Mouse (Mus musculus): ENCODE measurements at regions not wholly inside any gene's neighbourhood (a gene's known extent, or its start where the extent isn't known, plus 50 kb on each side); places are given as distances from the start of the nearest gene placed in this dataset.

- no peak for DNase-seq (ENCODE audit: low spot score)
These were observed 246.9 kb upstream of the Gm5148 start for GRCm38 (mm10) chr3:37971240-37971639.

GRCm38 (mm10) chr3:37968654-37969053 is 244.4 kb upstream of the Gm5148 start:
- no peak for DNase-seq (ENCODE audit: low spot score)

GRCm38 (mm10) chr3:37965221-37965620 is 240.9 kb upstream of the Gm5148 start:
- no peak for DNase-seq (ENCODE audit: low spot score)

- no peak for DNase-seq (ENCODE audit: low spot score)
These were observed 239.8 kb upstream of the Gm5148 start for GRCm38 (mm10) chr3:37964083-37964482.

- DNase-seq (ENCODE audit: low spot score), result no peak
These were observed 238.5 kb upstream of the Gm5148 start for GRCm38 (mm10) chr3:37962811-37963210.

GRCm38 (mm10) chr3:37962043-37962810 is 237.9 kb upstream of the Gm5148 start:
- DNase-seq (ENCODE audit: low spot score), result no peak

- DNase-seq (ENCODE audit: low spot score), result no peak
These were observed 234.2 kb upstream of the Gm5148 start for GRCm38 (mm10) chr3:37958361-37958978.

- no peak for DNase-seq (ENCODE audit: low spot score)
These were observed 232.3 kb upstream of the Gm5148 start for GRCm38 (mm10) chr3:37956543-37956942.

- DNase-seq (ENCODE audit: low spot score), result no peak
These were observed 228.6 kb upstream of the Gm5148 start for GRCm38 (mm10) chr3:37952891-37953290.

- no peak for DNase-seq (ENCODE audit: low spot score)
These were observed 228.0 kb upstream of the Gm5148 start for GRCm38 (mm10) chr3:37952251-37952650.

- DNase-seq (ENCODE audit: low spot score), result no peak
These were observed 219.4 kb upstream of the Gm5148 start for GRCm38 (mm10) chr3:37943661-37944060.

GRCm38 (mm10) chr3:37940016-37940415 is 215.7 kb upstream of the Gm5148 start:
- DNase-seq (ENCODE audit: low spot score), result no peak

- no peak for DNase-seq (ENCODE audit: low spot score)
These were observed 214.6 kb upstream of the Gm5148 start for GRCm38 (mm10) chr3:37938870-37939269.

- DNase-seq (ENCODE audit: low spot score), result no peak
These were observed 213.9 kb upstream of the Gm5148 start for GRCm38 (mm10) chr3:37938284-37938596.

- no peak for DNase-seq (ENCODE audit: low spot score)
These were observed 213.3 kb upstream of the Gm5148 start for GRCm38 (mm10) chr3:37937381-37938283.

GRCm38 (mm10) chr3:37936251-37936931 is 212.1 kb upstream of the Gm5148 start:
- no peak for DNase-seq (ENCODE audit: low spot score)

- DNase-seq (ENCODE audit: low spot score), result no peak
These were observed 210.8 kb upstream of the Gm5148 start for GRCm38 (mm10) chr3:37934905-37935708.

- DNase-seq (ENCODE audit: low spot score), result no peak
These were observed 209.9 kb upstream of the Gm5148 start for GRCm38 (mm10) chr3:37934236-37934635.

GRCm38 (mm10) chr3:37928731-37929130 is 204.4 kb upstream of the Gm5148 start:
- DNase-seq (ENCODE audit: low spot score), result no peak

GRCm38 (mm10) chr3:37919450-37920156 is 195.3 kb upstream of the Gm5148 start:
- no peak for DNase-seq (ENCODE audit: low spot score)

Measured in c-Kit-positive CD71-positive TER-119-positive erythroid progenitor cells, embryonic 14.5 days (primary cell).